22 mouse cellular contexts compared by ENCODE assay signal in the genomic region with DNA sequence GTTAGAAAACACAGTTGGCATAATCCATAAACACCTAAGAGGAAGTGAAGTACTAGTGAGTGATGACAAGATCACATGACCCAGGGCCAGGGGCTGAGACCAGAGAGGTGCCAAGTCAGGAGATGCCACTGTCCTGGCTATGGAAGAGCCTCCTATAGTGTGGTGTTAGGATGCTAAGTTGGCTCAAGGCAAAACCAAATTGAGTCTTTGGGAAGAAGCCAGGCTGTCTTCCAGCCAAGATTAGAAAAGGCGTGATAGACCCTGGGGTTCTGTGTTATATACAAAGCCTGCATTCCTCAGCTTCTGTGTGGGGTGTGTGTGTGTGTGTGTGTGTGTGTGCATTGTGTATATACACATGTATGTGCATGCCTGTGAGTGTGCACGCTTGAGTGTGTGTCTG. TPM values are rescaled to one million over a fixed set of nuclear protein-coding genes. Genes with fewer than 3 reads are reported as not detected.
"Had no signal": no experiment of that assay in that cellular context is flagged by ENCODE, and none has a peak within 500 bp of the region (broad histone marks: within the 10 kb centered on the region; RNA-seq: fewer than 3 reads in every experiment).

No protein-coding gene starts in this region.

- H3K4me1 ChIP-seq: limb, embryonic 15.5 days; lung, embryonic 15.5 days; neural tube, embryonic 12.5 days; neural tube, embryonic 15.5 days; stomach, embryonic 15.5 days had no signal

- H3K27me3 ChIP-seq: limb, embryonic 12.5 days; limb, embryonic 15.5 days; lung, embryonic 15.5 days; neural tube, embryonic 12.5 days; neural tube, embryonic 15.5 days; stomach, embryonic 15.5 days had no signal

- H3K9ac ChIP-seq: limb, embryonic 12.5 days; limb, embryonic 15.5 days; liver, embryonic 14.5 days; liver, postnatal 0 days; lung, embryonic 15.5 days; neural tube, embryonic 12.5 days; neural tube, embryonic 15.5 days; stomach, embryonic 15.5 days had no signal

- ATAC-seq: liver, postnatal 0 days had no signal

- H3K4me3 ChIP-seq: limb, embryonic 12.5 days; limb, embryonic 15.5 days; lung, embryonic 15.5 days; midbrain, embryonic 10.5 days; neural tube, embryonic 12.5 days; neural tube, embryonic 15.5 days; stomach, embryonic 15.5 days had no signal

- H3K9me3 ChIP-seq: limb, embryonic 12.5 days; limb, embryonic 15.5 days; lung, embryonic 15.5 days; midbrain, embryonic 10.5 days; neural tube, embryonic 12.5 days; neural tube, embryonic 15.5 days; stomach, embryonic 15.5 days had no signal

- DNase-seq: kidney, adult 18-20 months; kidney, adult 9 months; kidney, postnatal 14 days; kidney, postnatal 4 days; left cerebral cortex, postnatal 4 days; liver, postnatal 0 days; lung, postnatal 14 days; midbrain, embryonic 14.5 days; right cerebral cortex, adult 18-20 months; right cerebral cortex, postnatal 14 days; right cerebral cortex, postnatal 4 days; thymus, adult 2 months; thymus, postnatal 14 days had no signal

- H3K27ac ChIP-seq: limb, embryonic 12.5 days; limb, embryonic 15.5 days; liver, embryonic 14.5 days; lung, embryonic 15.5 days; midbrain, embryonic 10.5 days; neural tube, embryonic 12.5 days; neural tube, embryonic 15.5 days; stomach, embryonic 15.5 days had no signal

- H3K4me2 ChIP-seq: limb, embryonic 12.5 days; limb, embryonic 15.5 days; liver, embryonic 11.5 days; lung, embryonic 15.5 days; neural tube, embryonic 12.5 days; neural tube, embryonic 15.5 days; stomach, embryonic 15.5 days had no signal

- H3K36me3 ChIP-seq: limb, embryonic 12.5 days; limb, embryonic 15.5 days; lung, embryonic 15.5 days; midbrain, embryonic 10.5 days; neural tube, embryonic 12.5 days; neural tube, embryonic 15.5 days; stomach, embryonic 15.5 days had no signal

RNA-seq across cellular contexts. Expression of a gene that starts 48.7 kb away (rescaled TPM):
- polyA plus RNA-seq: liver, embryonic 11.5 days had no signal
